Mouse (Mus musculus) testis, adult 2 months (tissue): ENCODE results near the gene Pcgf2.

Experiments
- CTCF ChIP-seq: fragments of 200-500 bp; IDR thresholded peaks from 2 replicates; pipeline ENCODE4 v1.5.1; 2012; ENCODE audit warnings: low read depth, mild to moderate bottlenecking, inconsistent platforms, low read length, moderate library complexity; ENCODE audit not compliant: control insufficient read depth, insufficient read depth, insufficient replicate concordance
- POLR2A ChIP-seq: fragments of 200-500 bp; IDR thresholded peaks from 2 replicates; pipeline ENCODE4 v1.6.1; 2012; ENCODE audit warnings: low read depth, mild to moderate bottlenecking, inconsistent platforms, low read length, moderate library complexity; ENCODE audit not compliant: control insufficient read depth

DNA sequence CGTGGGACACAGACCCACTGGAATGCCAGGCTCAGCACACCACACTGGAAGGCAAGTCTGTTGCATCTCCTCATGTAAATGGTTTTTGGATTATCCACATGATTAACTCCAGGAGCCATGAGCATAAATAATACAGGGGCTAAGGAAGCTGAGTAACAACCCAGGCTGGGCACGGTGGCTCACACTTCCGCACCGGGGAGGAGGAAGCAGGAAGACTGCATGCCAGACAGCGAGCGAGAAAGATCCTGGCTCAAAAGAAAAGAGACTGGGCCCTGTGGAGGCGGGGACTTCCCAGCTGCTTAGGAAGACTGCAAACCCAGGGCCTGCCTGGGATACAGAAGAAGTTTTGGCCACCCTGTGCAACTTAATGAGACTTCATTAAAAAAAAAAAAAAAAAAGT lies 39.9 kb upstream of the Pcgf2 start:
- TF ChIP-seq CTCF (no peak), POLR2A (no peak)
